Mouse (Mus musculus) hindbrain, embryonic 14.5 days (tissue): Measurements from ENCODE around the gene Tuba1c. TPM values are rescaled to one million over a fixed set of nuclear protein-coding genes. Genes with fewer than 3 reads are reported as not detected.
A peak's percentile ranks its signal among the peaks of the same experiment; 100 is the strongest.

Experiments used
- ATAC-seq: fragments of 200-750 bp; cut with Nextera tagmentation; 2 replicates; pipeline ENCODE4 v1.8.0; 2017; ENCODE audit warnings: moderate number of reproducible peaks, mild to moderate bottlenecking, moderate TSS enrichment, moderate library complexity; ENCODE audit not compliant: low FRiP score
- DNase-seq: peaks from one replicate; pipeline ENCODE4 v3.0.0-alpha.2; 2015; ENCODE audit warnings: low spot score
- H3K27ac ChIP-seq: fragments of 300-500 bp; sonication (generic); 2 replicates; pipeline ENCODE4 v1.5.1; 2014; ENCODE audit warnings: mild to moderate bottlenecking, moderate library complexity
- H3K27me3 ChIP-seq: fragments of 300-500 bp; sonication (generic); 2 replicates; pipeline ENCODE4 v1.6.1; 2014; ENCODE audit warnings: mild to moderate bottlenecking, low read length, mixed read lengths; ENCODE audit not compliant: control insufficient read depth, insufficient read depth
- H3K36me3 ChIP-seq: fragments of 300-500 bp; sonication (generic); replicated peaks from 2 replicates; pipeline ENCODE4 v1.6.1; 2014; ENCODE audit not compliant: control insufficient read depth, insufficient read depth
- H3K4me1 ChIP-seq: fragments of 300-500 bp; sonication (generic); replicated peaks from 2 replicates; pipeline ENCODE4 v1.6.1; 2014; ENCODE audit warnings: antibody characterized with exemption, low read length, mixed read lengths; ENCODE audit not compliant: control insufficient read depth, insufficient read depth
- H3K4me2 ChIP-seq: fragments of 300-500 bp; sonication (generic); replicated peaks from 2 replicates; pipeline ENCODE4 v1.6.1; 2014; ENCODE audit warnings: mild to moderate bottlenecking, moderate library complexity
- H3K4me3 ChIP-seq: fragments of 300-500 bp; sonication (generic); replicated peaks from 2 replicates; pipeline ENCODE4 v1.5.1; 2014; ENCODE audit warnings: mild to moderate bottlenecking, low read length
- H3K9ac ChIP-seq: fragments of 300-500 bp; sonication (generic); 2 replicates; pipeline ENCODE4 v1.6.1; 2014
- H3K9me3 ChIP-seq: fragments of 300-500 bp; sonication (generic); 2 replicates; pipeline ENCODE4 v1.6.1; 2016; ENCODE audit warnings: low read length; ENCODE audit not compliant: control insufficient read depth
- WGBS: fragments of 180-500 bp; shearing (Covaris S2); extraction: QIAGEN DNeasy Blood & Tissue Kit; methylation state at CpG from one replicate; pipeline ENCODE4 v1.1.7; 2014; 5-methylcytosine and 5-hydroxymethylcytosine counted together
- polyA plus RNA-seq: library from polyadenylated mRNA; unstranded; fragments of >200 nt; fragmentation: Nextera tagmentation; extraction: Ambion mirVana; gene quantifications from 2 replicates; pipeline ENCODE4 v1.2.1, GENCODE M21; 2014

Tuba1c gene
- polyA plus RNA-seq, 1 experiment from 2014 or later: 24.2 TPM

- no peak overlapping the region for H3K4me2 ChIP-seq
- no peak overlapping the region for H3K4me3 ChIP-seq
- no peak overlapping the region for H3K9ac ChIP-seq
- WGBS: 77% methylated on average over 9 of the region's 9 CpGs
- no peak overlapping the region for H3K27ac ChIP-seq
- H3K9me3 ChIP-seq: no peaks in the 10 kb centered on the region
- no peaks in the 10 kb centered on the region for H3K27me3 ChIP-seq
- peak; percentile 24 for DNase-seq
- ATAC-seq: no peak
- peaks cover 39% of the 10 kb centered on the region for H3K4me1 ChIP-seq
- no peaks in the 10 kb centered on the region for H3K36me3 ChIP-seq
Observed at GRCm38 (mm10) chr15:98994957-98995520, 34.7 kb upstream of the Tuba1c start.

GRCm38 (mm10) chr15:98996840-98997239, 32.9 kb upstream of the Tuba1c start:
- H3K4me2 ChIP-seq: no peak overlapping the region
- no peaks in the 10 kb centered on the region for H3K9me3 ChIP-seq
- no peaks in the 10 kb centered on the region for H3K36me3 ChIP-seq
- peaks cover 36% of the 10 kb centered on the region for H3K4me1 ChIP-seq
- WGBS: 74% methylated on average over 7 of the region's 7 CpGs
- no peak overlapping the region for H3K4me3 ChIP-seq
- no peaks in the 10 kb centered on the region for H3K27me3 ChIP-seq
- H3K9ac ChIP-seq: no peak overlapping the region
- DNase-seq (no peak), ATAC-seq (no peak)
- H3K27ac ChIP-seq: no peak overlapping the region

GRCm38 (mm10) chr15:98997938-98998774, 31.5 kb upstream of the Tuba1c start:
- H3K9ac ChIP-seq: no peak overlapping the region
- no peaks in the 10 kb centered on the region for H3K27me3 ChIP-seq
- ATAC-seq (no peak), DNase-seq (peak; percentile 24)
- H3K4me3 ChIP-seq: no peak overlapping the region
- H3K9me3 ChIP-seq: no peaks in the 10 kb centered on the region
- WGBS: 38% methylated on average over 13 of the region's 13 CpGs
- no peaks in the 10 kb centered on the region for H3K36me3 ChIP-seq
- no peak overlapping the region for H3K4me2 ChIP-seq
- peaks cover 29% of the 10 kb centered on the region for H3K4me1 ChIP-seq
- 0 out of 2 replicates have a peak overlapping the region, but pooled peaks have one; percentile 22 for H3K27ac ChIP-seq

GRCm38 (mm10) chr15:98998775-98999157, 30.9 kb upstream of the Tuba1c start:
- Histone ChIP-seq H3K4me1 (peaks cover 24% of the 10 kb centered on the region), H3K36me3 (no peaks in the 10 kb centered on the region), H3K27ac (no peak overlapping the region), H3K27me3 (no peaks in the 10 kb centered on the region), H3K9ac (no peak overlapping the region), H3K4me3 (no peak overlapping the region), H3K4me2 (no peak overlapping the region), H3K9me3 (no peaks in the 10 kb centered on the region)
- 35% methylated on average over 6 of the region's 6 CpGs for WGBS
- DNase-seq (no peak), ATAC-seq (no peak)

GRCm38 (mm10) chr15:99000535-99001283, 29.0 kb upstream of the Tuba1c start:
- no peaks in the 10 kb centered on the region for H3K36me3 ChIP-seq
- peak overlapping the region; percentile 46; the same call in 1 of the 2 replicates for H3K4me2 ChIP-seq
- 0 out of 2 replicates have a peak overlapping the region, but pooled peaks have one; percentile 2 for H3K9ac ChIP-seq
- no peaks in the 10 kb centered on the region for H3K27me3 ChIP-seq
- H3K27ac ChIP-seq: 0 out of 2 replicates have a peak overlapping the region, but pooled peaks have one; percentile 48
- ATAC-seq (no peak), DNase-seq (peak; percentile 84)
- H3K9me3 ChIP-seq: no peaks in the 10 kb centered on the region
- no peak overlapping the region for H3K4me3 ChIP-seq
- WGBS: 45% methylated on average over 14 of the region's 14 CpGs
- H3K4me1 ChIP-seq: peaks cover 20% of the 10 kb centered on the region

GRCm38 (mm10) chr15:99001451-99001931, 28.2 kb upstream of the Tuba1c start:
- no peaks in the 10 kb centered on the region for H3K36me3 ChIP-seq
- H3K4me2 ChIP-seq: peak overlapping the region; percentile 46
- DNase-seq (no peak), ATAC-seq (0 out of 2 replicates have a peak, but pooled peaks have one; percentile 32)
- WGBS: 17% methylated on average over 17 of the region's 17 CpGs
- H3K27me3 ChIP-seq: no peaks in the 10 kb centered on the region
- H3K9me3 ChIP-seq: no peaks in the 10 kb centered on the region
- H3K9ac ChIP-seq: peak overlapping the region; percentile 2; the same call in 1 of the 2 replicates
- no peak overlapping the region for H3K27ac ChIP-seq
- H3K4me1 ChIP-seq: peaks cover 20% of the 10 kb centered on the region
- H3K4me3 ChIP-seq: 0 out of 2 replicates have a peak overlapping the region, but pooled peaks have one; percentile 16

GRCm38 (mm10) chr15:99003600-99003999, 26.1 kb upstream of the Tuba1c start:
- 91% methylated on average over 5 of the region's 5 CpGs for WGBS

GRCm38 (mm10) chr15:99008801-99009241, 20.9 kb upstream of the Tuba1c start:
- no peaks in the 10 kb centered on the region for H3K27me3 ChIP-seq
- H3K4me1 ChIP-seq: no peaks in the 10 kb centered on the region
- ATAC-seq (no peak), DNase-seq (no peak)
- no peak overlapping the region for H3K9ac ChIP-seq
- H3K27ac ChIP-seq: no peak overlapping the region
- H3K4me2 ChIP-seq: no peak overlapping the region
- no peaks in the 10 kb centered on the region for H3K36me3 ChIP-seq
- WGBS: 72% methylated on average over 6 of the region's 6 CpGs
- H3K4me3 ChIP-seq: no peak overlapping the region
- H3K9me3 ChIP-seq: no peaks in the 10 kb centered on the region

More at GRCm38 (mm10) chr15:99003600-99003999, 26.1 kb upstream of the Tuba1c start:
- H3K4me2 ChIP-seq: no peak overlapping the region
- no peak overlapping the region for H3K27ac ChIP-seq
- H3K36me3 ChIP-seq: no peaks in the 10 kb centered on the region
- H3K4me1 ChIP-seq: peaks cover 16% of the 10 kb centered on the region
- no peaks in the 10 kb centered on the region for H3K27me3 ChIP-seq
- DNase-seq (no peak), ATAC-seq (no peak)
- H3K4me3 ChIP-seq: no peak overlapping the region
- no peaks in the 10 kb centered on the region for H3K9me3 ChIP-seq
- H3K9ac ChIP-seq: no peak overlapping the region

GRCm38 (mm10) chr15:99010896-99011295, 18.8 kb upstream of the Tuba1c start:
- H3K27ac ChIP-seq: no peak overlapping the region
- H3K36me3 ChIP-seq: no peaks in the 10 kb centered on the region
- WGBS: 87% methylated on average over 2 of the region's 2 CpGs
- H3K4me2 ChIP-seq: no peak overlapping the region
- H3K9ac ChIP-seq: no peak overlapping the region
- no peaks in the 10 kb centered on the region for H3K4me1 ChIP-seq
- no peaks in the 10 kb centered on the region for H3K9me3 ChIP-seq
- H3K4me3 ChIP-seq: no peak overlapping the region
- ATAC-seq (no peak), DNase-seq (no peak)
- no peaks in the 10 kb centered on the region for H3K27me3 ChIP-seq
